Mouse (Mus musculus) lung, postnatal 0 days (tissue): Measurements from ENCODE around the gene Ccdc88c.
A peak's percentile ranks its signal among the peaks of the same experiment; 100 is the strongest.

Experiments
- CTCF ChIP-seq: IDR thresholded peaks from 2 replicates; pipeline ENCODE4 v1.5.1; 2016; ENCODE audit warnings: antibody characterized with exemption, mild to moderate bottlenecking
- EP300 ChIP-seq: IDR thresholded peaks from 2 replicates; pipeline ENCODE4 v1.6.1; 2016; ENCODE audit warnings: antibody characterized with exemption, mild to moderate bottlenecking, control low read depth

DNA sequence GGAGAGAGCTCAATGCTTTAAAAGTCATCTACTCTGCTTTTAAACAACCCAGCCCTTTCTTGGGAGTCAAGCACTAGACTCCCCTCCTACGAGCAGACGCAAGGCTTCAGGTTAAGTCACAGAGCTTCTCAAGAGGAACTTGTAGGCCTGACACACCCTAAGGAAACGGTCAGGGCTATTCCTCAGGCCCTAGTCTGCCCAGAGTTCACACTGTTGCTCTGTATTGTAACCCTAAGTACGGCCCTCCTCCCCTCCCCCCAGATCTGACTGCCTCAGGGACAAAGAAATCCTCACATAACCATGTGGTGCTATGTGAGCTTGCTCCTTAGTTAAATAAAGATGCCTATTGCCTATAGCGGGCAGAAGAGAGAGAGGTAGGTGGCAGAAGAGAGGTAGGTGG is 79.7 kb downstream of the Ccdc88c start:
- 0 out of 2 replicates have a peak, but pooled peaks have one; percentile 3 for TF ChIP-seq CTCF
- TF ChIP-seq EP300 = no peak
